Mouse (Mus musculus) adrenal gland, adult 2 months (tissue): ENCODE data around the gene Spsb2. TPM values are rescaled to one million over a fixed set of nuclear protein-coding genes. Genes with fewer than 3 reads are reported as not detected.
"Not testable (repeated sequence)": the region's sequence is repeated elsewhere in the genome, so short reads cannot be mapped to it uniquely, and the experiment has no call there.

Experiments used
- DNase-seq: peaks from one replicate; pipeline ENCODE4 v3.0.0; 2021
- polyA plus RNA-seq: library from polyadenylated mRNA; depleted of rRNA; stranded (reverse); fragments of >200 nt; gene quantifications from 2 replicates; pipeline ENCODE4 v1.2.3, GENCODE M21; 2012
- total RNA-seq, 2 experiments: library from RNA; stranded (reverse); gene quantifications; 2 replicates each; pipeline ENCODE4 v1.2.3; 2021

Spsb2 gene
- total and polyA plus RNA-seq, 3 experiments, result 19.6 to 34.0 (median 28.0) TPM

- no peak for DNase-seq
These were observed 5.4 kb upstream of the Spsb2 start for GRCm38 (mm10) chr6:124803061-124803460.

GRCm38 (mm10) chr6:124803691-124804090 is 4.8 kb upstream of the Spsb2 start:
- not testable (repeated sequence) for DNase-seq

- no peak for DNase-seq
These were observed 4.1 kb upstream of the Spsb2 start for GRCm38 (mm10) chr6:124804341-124804740.

GRCm38 (mm10) chr6:124805341-124806321 is 2.8 kb upstream of the Spsb2 start:
- DNase-seq, result peak; percentile 98

- no peak for DNase-seq
These were observed 1.9 kb upstream of the Spsb2 start for GRCm38 (mm10) chr6:124806446-124807140.

GRCm38 (mm10) chr6:124807366-124807765 is 1.1 kb upstream of the Spsb2 start:
- no peak for DNase-seq

GRCm38 (mm10) chr6:124807986-124808357 is 489 bp upstream of the Spsb2 start:
- DNase-seq, result no peak

- DNase-seq, result peak; percentile 92
These were observed 752 bp downstream of the Spsb2 start for GRCm38 (mm10) chr6:124809052-124809774.

- no peak for DNase-seq
These were observed 1.5 kb downstream of the Spsb2 start for GRCm38 (mm10) chr6:124809775-124810538.

- DNase-seq, result not testable (repeated sequence)
These were observed 2.3 kb downstream of the Spsb2 start for GRCm38 (mm10) chr6:124810566-124811402.

GRCm38 (mm10) chr6:124811403-124811665 is 2.9 kb downstream of the Spsb2 start:
- no peak for DNase-seq

- peak; percentile 31 for DNase-seq
These were observed 3.5 kb downstream of the Spsb2 start for GRCm38 (mm10) chr6:124811701-124812560.

GRCm38 (mm10) chr6:124812848-124813247 is 4.4 kb downstream of the Spsb2 start:
- peak; percentile 36 for DNase-seq

- DNase-seq, result peak; percentile 71
These were observed 5.0 kb downstream of the Spsb2 start for GRCm38 (mm10) chr6:124813496-124813895.

GRCm38 (mm10) chr6:124813933-124814332 is 5.5 kb downstream of the Spsb2 start, which contains the start of gene Tpi1:
TSS of gene Tpi1 (minus strand) at chr6:124814296.
- peak; percentile 95 for DNase-seq

GRCm38 (mm10) chr6:124814448-124814847 is 6.0 kb downstream of the Spsb2 start:
- DNase-seq, result no peak

- DNase-seq, result no peak
These were observed 6.7 kb downstream of the Spsb2 start for GRCm38 (mm10) chr6:124814858-124815774.

- DNase-seq, result peak; percentile 0
These were observed 8.2 kb downstream of the Spsb2 start for GRCm38 (mm10) chr6:124816611-124817010.

- DNase-seq, result peak; percentile 0
These were observed 8.7 kb downstream of the Spsb2 start for GRCm38 (mm10) chr6:124817125-124817524.
